Mouse (Mus musculus): Measurements from ENCODE around the gene Schip1.

DNA sequence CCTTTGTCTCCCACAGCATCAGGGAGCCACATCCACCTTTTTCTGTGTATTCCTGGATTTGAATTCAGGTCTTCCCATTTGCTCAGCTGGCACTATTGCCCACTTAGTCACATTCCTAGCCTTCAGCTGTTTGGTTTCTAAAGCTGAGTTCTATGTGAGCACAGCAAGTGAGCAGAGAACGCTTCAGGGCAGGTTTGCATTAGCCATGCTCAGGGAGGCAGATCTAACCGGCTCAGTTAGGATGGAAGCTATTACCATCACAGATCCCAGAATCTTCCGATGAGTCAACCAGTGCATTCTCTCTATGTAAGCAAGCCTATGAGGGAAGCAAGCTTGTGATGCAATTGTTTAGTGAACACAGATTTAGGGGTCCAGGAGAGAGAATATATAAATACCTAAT, 320.9 kb downstream of the Schip1 start:
- TF ChIP-seq CTCF (IDR thresholded peaks at IDR 0.05; ENCODE audit: insufficient read depth, low read length) (no peak), POLR2A (IDR thresholded peaks at IDR 0.05; ENCODE audit: borderline replicate concordance, extremely low read depth, low read depth, low read length) (no peak)

All from lung, adult 2 months (tissue).